In the genomic region with DNA sequence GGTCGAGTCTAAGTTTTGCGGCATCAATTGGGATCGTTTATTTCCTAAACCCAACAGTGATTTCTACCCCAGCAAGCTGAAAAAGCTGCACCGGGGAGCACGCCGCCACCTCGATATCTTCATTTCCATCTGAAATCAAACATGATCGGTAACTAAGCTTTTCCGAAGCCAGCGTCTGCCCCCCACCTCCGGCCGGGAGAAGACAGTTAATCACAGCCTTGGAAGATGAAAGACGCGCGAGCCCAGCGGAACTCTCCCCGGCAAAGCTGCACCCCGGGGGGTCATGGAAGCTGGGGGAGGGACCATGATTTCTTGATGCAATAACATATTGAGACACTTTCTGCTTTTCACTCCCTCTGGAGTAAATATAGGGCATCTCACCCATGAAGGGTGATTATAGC, we compare ENCODE assay signal across 8 mouse cellular contexts.
DNase-seq lines count a peak whose midpoint lies in the region; ATAC-seq and TF ChIP-seq lines count a peak whose summit lies in the region.

No protein-coding gene starts in this region.

- no peaks in the 10 kb centered on the region for H3K9me3 ChIP-seq in limb, embryonic 10.5 days (replicated peaks)
- H3K9me3 ChIP-seq in neural tube, embryonic 14.5 days (ENCODE audit: control insufficient read depth, low read length) = no peaks in the 10 kb centered on the region

- peak overlapping the region; percentile 48 for H3K4me2 ChIP-seq in neural tube, embryonic 14.5 days (ENCODE audit: low read depth, low read length)

- peak overlapping the region; percentile 3; the same call in 1 of the 2 replicates for H3K4me3 ChIP-seq in left cerebral cortex, adult 2 months
- peak overlapping the region; percentile 40 for H3K4me3 ChIP-seq in limb, embryonic 10.5 days
- H3K4me3 ChIP-seq in neural tube, embryonic 14.5 days (ENCODE audit: low read depth, low read length) = peak overlapping the region; percentile 24

- ATAC-seq in neural tube, embryonic 14.5 days (ENCODE audit: low read depth) = no peak
- no peak for ATAC-seq in megakaryocyte-erythroid progenitor cell, adult 5-6 weeks (replicated peaks; ENCODE audit: low FRiP score, low TSS enrichment, poor library complexity, severe bottlenecking)

- H3K9ac ChIP-seq in neural tube, embryonic 14.5 days (replicated peaks; ENCODE audit: low read depth, low read length) = peak overlapping the region; percentile 28; the same call in 1 of the 2 replicates

- peaks cover 38% of the 10 kb centered on the region for H3K4me1 ChIP-seq in limb, embryonic 10.5 days
- H3K4me1 ChIP-seq in neural tube, embryonic 14.5 days (ENCODE audit: control insufficient read depth, insufficient read depth, low read length) = peaks cover 22% of the 10 kb centered on the region; the same call in 1 of the 2 replicates

- intact Hi-C loops in left cerebral cortex, adult 2 months (cut with DNase I) = loop anchor here (2.0 to 10.0 kb wide), 3 partner anchors 100 to 1524 kb away; a partner anchor contains a TSS
- intact Hi-C loops in left cerebral cortex, postnatal 14 days (cut with DNase I) = loop anchor here (5.0 kb wide), 2 partner anchors 101 to 1519 kb away; no protein-coding TSS in a partner anchor

- H3K27me3 ChIP-seq in limb, embryonic 10.5 days (ENCODE audit: low read depth, poor library complexity, severe bottlenecking) = peaks cover 95% of the 10 kb centered on the region
- 0 out of 2 replicates have a peak, but pooled peaks cover 3% of the 10 kb centered on the region for H3K27me3 ChIP-seq in neural tube, embryonic 14.5 days (ENCODE audit: control insufficient read depth, insufficient read depth, low read length)

- peak in 1 of 2 experiments; percentile 20 for DNase-seq in left cerebral cortex, adult 2 months (ENCODE audit: extremely low spot score in 1 of 2, low spot score in 2 of 2)
- no peak for DNase-seq in left cerebral cortex, postnatal 14 days (ENCODE audit: low spot score in 2 of 2)
- peak; percentile 59 for DNase-seq in embryo, embryonic 11 days
- DNase-seq in limb, embryonic 10.5 days (ENCODE audit: low spot score) = peak; percentile 58
- no peak for DNase-seq in spleen, adult 12 weeks (ENCODE audit: low spot score)
- no peak for DNase-seq in spleen, postnatal 4 days (ENCODE audit: low spot score in 2 of 2)

- no peaks in the 10 kb centered on the region for H3K36me3 ChIP-seq in limb, embryonic 10.5 days
- H3K36me3 ChIP-seq in neural tube, embryonic 14.5 days (ENCODE audit: control insufficient read depth, insufficient read depth, low read length) = no peaks in the 10 kb centered on the region

- no peak for TF ChIP-seq CTCF in left cerebral cortex, adult 2 months (IDR thresholded peaks at IDR 0.05)

- H3K27ac ChIP-seq in left cerebral cortex, adult 2 months = peak overlapping the region; percentile 79
- no peak overlapping the region for H3K27ac ChIP-seq in limb, embryonic 10.5 days
- H3K27ac ChIP-seq in neural tube, embryonic 14.5 days (ENCODE audit: low read depth, low read length) = no peak overlapping the region

- under 1% methylated on average over 18 of the region's 18 CpGs for WGBS in limb, embryonic 10.5 days
- under 1% methylated on average over 18 of the region's 18 CpGs for WGBS in neural tube, embryonic 14.5 days

Comparison
In these comparisons a context has a peak if more than half of its experiments do, and no peak if none do; other contexts are left out.
1. DNase-seq: peak in embryo, embryonic 11 days (single experiment) and limb, embryonic 10.5 days (single experiment); none in left cerebral cortex, postnatal 14 days (0 of 2), spleen, adult 12 weeks (single experiment) and spleen, postnatal 4 days (0 of 2).
2. Peak in every context shown above with its lines, with median percentiles within 50 percentile points of each other: H3K4me3 ChIP-seq.